Mouse (Mus musculus) heart, postnatal 0 days (tissue): ENCODE measurements around the gene Col6a6. TPM values are rescaled to one million over a fixed set of nuclear protein-coding genes. Genes with fewer than 3 reads are reported as not detected.

Source experiments
- ATAC-seq: fragments of 200-750 bp; cut with Nextera tagmentation; 2 replicates; pipeline ENCODE4 v1.8.0; 2017; ENCODE audit warnings: low read depth, moderate number of reproducible peaks, moderate library complexity; ENCODE audit not compliant: insufficient read depth
- DNase-seq: peaks from one replicate; pipeline ENCODE4 v3.0.0-alpha.2; 2016; ENCODE audit warnings: low spot score
- H3K27ac ChIP-seq: fragments of 300-500 bp; sonication (generic); 2 replicates; pipeline ENCODE4 v1.5.1; 2014; ENCODE audit warnings: low read depth, mild to moderate bottlenecking
- H3K27me3 ChIP-seq: fragments of 300-500 bp; sonication (generic); 2 replicates; pipeline ENCODE4 v1.6.1; 2014; ENCODE audit warnings: low read length, mixed read lengths; ENCODE audit not compliant: control insufficient read depth, insufficient read depth
- H3K36me3 ChIP-seq: fragments of 300-500 bp; sonication (generic); replicated peaks from 2 replicates; pipeline ENCODE4 v1.6.1; 2014; ENCODE audit warnings: low read length, mixed read lengths; ENCODE audit not compliant: control insufficient read depth, insufficient read depth
- H3K4me1 ChIP-seq: fragments of 300-500 bp; sonication (generic); 2 replicates; pipeline ENCODE4 v1.6.1; 2014; ENCODE audit warnings: antibody characterized with exemption; ENCODE audit not compliant: control insufficient read depth, insufficient read depth
- H3K4me2 ChIP-seq: fragments of 300-500 bp; sonication (generic); 2 replicates; pipeline ENCODE4 v1.6.1; 2014; ENCODE audit warnings: low read depth, mild to moderate bottlenecking, low read length, moderate library complexity
- H3K4me3 ChIP-seq: fragments of 300-500 bp; sonication (generic); 2 replicates; pipeline ENCODE4 v1.5.1; 2014; ENCODE audit warnings: low read depth, low read length
- H3K9ac ChIP-seq: fragments of 300-500 bp; sonication (generic); replicated peaks from 2 replicates; pipeline ENCODE4 v1.6.1; 2014; ENCODE audit warnings: low read depth, low read length, mixed read lengths
- H3K9me3 ChIP-seq: fragments of 300-500 bp; sonication (generic); replicated peaks from 2 replicates; pipeline ENCODE4 v1.6.1; 2016; ENCODE audit warnings: low read length; ENCODE audit not compliant: control insufficient read depth
- CTCF ChIP-seq: IDR thresholded peaks from 2 replicates; pipeline ENCODE4 v1.5.1; 2016; ENCODE audit warnings: antibody characterized with exemption, control low read depth, low read depth
- EP300 ChIP-seq: IDR thresholded peaks from 2 replicates; pipeline ENCODE4 v1.6.1; 2016; ENCODE audit warnings: antibody characterized with exemption, low read depth
- WGBS: fragments of 180-500 bp; shearing (Covaris S2); extraction: QIAGEN DNeasy Blood & Tissue Kit; methylation state at CpG from one replicate; pipeline ENCODE4 v1.1.7; 2014; 5-methylcytosine and 5-hydroxymethylcytosine counted together
- polyA plus RNA-seq: library from polyadenylated mRNA; unstranded; fragments of >200 nt; fragmentation: Nextera tagmentation; extraction: Ambion mirVana; gene quantifications from 2 replicates; pipeline ENCODE4 v1.2.1, GENCODE M21; 2015
- total RNA-seq: library from RNA; depleted of rRNA; stranded (reverse); fragments of >200 nt; gene quantifications from 2 replicates; pipeline ENCODE4 v1.2.3, GENCODE M21; 2014; ENCODE audit warnings: low replicate concordance

Gene Col6a6
- total and polyA plus RNA-seq, 2 experiments from 2014 or later, result 1.7 to 5.4 TPM

DNA sequence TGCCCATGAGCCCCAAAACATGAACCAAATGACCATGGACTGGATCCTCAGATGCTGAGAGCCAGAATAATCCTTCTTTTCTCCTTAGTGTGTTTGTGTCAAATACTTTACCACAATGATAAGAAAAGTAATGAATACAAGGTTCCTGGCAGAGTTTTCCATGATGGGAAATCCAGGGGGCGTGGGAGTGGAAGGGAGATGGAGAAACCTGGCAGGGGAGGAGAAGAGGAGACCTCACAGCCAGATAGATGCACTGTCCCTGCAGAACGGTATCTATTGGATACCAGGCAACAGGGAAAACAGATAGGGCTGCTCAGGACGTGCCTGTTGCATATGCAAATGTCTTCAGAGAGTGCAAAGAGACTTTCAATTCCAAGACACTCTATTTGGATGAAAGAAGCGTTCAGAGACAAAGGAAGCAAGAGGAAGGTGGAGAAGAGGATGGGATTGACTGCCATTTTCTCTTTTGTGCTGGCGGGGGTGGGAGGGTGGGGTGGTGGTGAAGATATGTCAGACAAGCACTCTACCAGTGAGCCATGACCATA is 108.0 kb downstream of the Col6a6 start:
- Histone ChIP-seq H3K4me2 (no peak overlapping the region), H3K9me3 (no peaks in the 10 kb centered on the region), H3K4me1 (0 out of 2 replicates have a peak, but pooled peaks cover 2% of the 10 kb centered on the region), H3K9ac (no peak overlapping the region), H3K36me3 (no peaks in the 10 kb centered on the region), H3K27me3 (no peaks in the 10 kb centered on the region), H3K27ac (no peak overlapping the region), H3K4me3 (no peak overlapping the region)
- DNase-seq, result no peak
- no peak for ATAC-seq
- WGBS, result 43% methylated on average over 5 of the region's 5 CpGs
- no peak for TF ChIP-seq EP300
- TF ChIP-seq CTCF, result no peak

DNA sequence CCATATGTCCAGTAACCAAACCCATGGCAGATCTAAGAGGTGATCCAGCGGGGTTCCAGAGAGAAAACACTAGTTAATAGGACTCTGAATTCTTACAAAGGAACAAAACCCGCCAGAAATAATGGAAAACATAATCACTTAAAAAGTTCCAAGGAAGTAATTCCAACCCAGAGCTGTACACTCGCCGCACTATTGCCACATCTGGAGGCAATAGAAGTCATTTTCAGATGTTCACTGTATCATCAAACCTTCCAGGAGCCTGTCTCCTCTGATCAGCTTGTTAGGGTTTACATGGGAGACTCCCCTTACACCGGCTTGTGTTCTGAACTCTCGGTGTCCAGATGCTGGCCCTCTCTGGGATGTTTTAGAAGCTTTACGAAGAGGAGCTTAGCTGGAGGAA is 108.6 kb downstream of the Col6a6 start:
- Histone ChIP-seq H3K27ac (no peak overlapping the region), H3K9me3 (no peaks in the 10 kb centered on the region), H3K4me3 (no peak overlapping the region), H3K27me3 (no peaks in the 10 kb centered on the region), H3K4me1 (0 out of 2 replicates have a peak, but pooled peaks cover 2% of the 10 kb centered on the region), H3K9ac (no peak overlapping the region), H3K36me3 (no peaks in the 10 kb centered on the region), H3K4me2 (no peak overlapping the region)
- WGBS, result 78% methylated on average over 7 of the region's 7 CpGs
- ATAC-seq (no peak), DNase-seq (no peak)
- TF ChIP-seq CTCF (no peak), EP300 (no peak)

DNA sequence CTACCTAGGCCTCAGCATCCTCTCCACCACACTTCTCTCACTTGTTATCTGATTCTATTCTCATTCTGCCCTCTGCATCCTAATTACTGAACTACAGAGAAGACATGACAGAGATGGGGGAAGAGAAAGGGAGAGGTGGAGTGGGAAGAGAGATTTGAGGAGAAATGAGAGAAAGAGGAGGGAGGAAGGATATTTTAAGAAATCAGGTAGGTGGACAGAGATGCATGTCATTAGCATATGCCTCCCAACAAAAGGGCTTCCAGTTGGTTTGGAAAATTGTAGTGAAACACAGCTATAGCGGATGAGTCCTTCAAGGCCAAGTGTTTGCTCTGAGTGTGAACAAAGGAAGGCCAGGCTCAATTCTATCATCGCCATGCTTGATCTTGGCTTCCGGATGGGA is 115.9 kb downstream of the Col6a6 start:
- 95% methylated on average over 3 of the region's 3 CpGs for whole genome bisulfite sequencing
- H3K27ac ChIP-seq, result no peak overlapping the region
- DNase-seq (no peak), ATAC-seq (no peak)
- no peak overlapping the region for H3K4me3 ChIP-seq
- no peaks in the 10 kb centered on the region for H3K27me3 ChIP-seq
- no peaks in the 10 kb centered on the region for H3K36me3 ChIP-seq
- no peaks in the 10 kb centered on the region for H3K9me3 ChIP-seq
- H3K4me2 ChIP-seq, result no peak overlapping the region
- no peak overlapping the region for H3K9ac ChIP-seq
- 0 out of 2 replicates have a peak, but pooled peaks cover 6% of the 10 kb centered on the region for H3K4me1 ChIP-seq
- TF ChIP-seq CTCF, result no peak
- TF ChIP-seq EP300, result no peak

DNA sequence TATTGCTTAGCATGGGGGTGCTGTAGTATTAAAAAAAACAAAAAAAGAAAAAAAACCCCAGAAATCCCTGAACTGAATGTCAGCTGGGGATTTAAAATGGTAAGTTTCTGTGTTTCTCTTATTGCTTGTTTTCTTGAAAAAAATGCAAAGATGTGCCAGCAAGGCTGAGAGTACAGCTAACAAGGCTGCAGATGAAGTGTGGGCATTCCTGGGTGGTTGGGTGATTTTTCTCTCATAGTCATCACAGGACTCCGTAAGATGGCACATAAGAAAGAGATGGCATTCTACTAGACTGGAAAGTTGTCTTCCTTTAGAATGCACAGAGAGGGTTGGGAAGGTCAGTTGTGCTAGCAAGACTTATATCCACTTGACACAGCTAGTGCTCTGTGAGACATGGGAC is 122.9 kb downstream of the Col6a6 start:
- Histone ChIP-seq H3K9ac (no peak overlapping the region), H3K4me1 (0 out of 2 replicates have a peak, but pooled peaks cover 3% of the 10 kb centered on the region), H3K27ac (no peak overlapping the region), H3K27me3 (no peaks in the 10 kb centered on the region), H3K4me3 (no peak overlapping the region), H3K9me3 (no peaks in the 10 kb centered on the region), H3K36me3 (no peaks in the 10 kb centered on the region), H3K4me2 (no peak overlapping the region)
- WGBS, result 88% methylated on average over 1 of the region's 1 CpGs
- DNase-seq (no peak), ATAC-seq (no peak)
- no peak for TF ChIP-seq CTCF
- TF ChIP-seq EP300, result no peak

DNA sequence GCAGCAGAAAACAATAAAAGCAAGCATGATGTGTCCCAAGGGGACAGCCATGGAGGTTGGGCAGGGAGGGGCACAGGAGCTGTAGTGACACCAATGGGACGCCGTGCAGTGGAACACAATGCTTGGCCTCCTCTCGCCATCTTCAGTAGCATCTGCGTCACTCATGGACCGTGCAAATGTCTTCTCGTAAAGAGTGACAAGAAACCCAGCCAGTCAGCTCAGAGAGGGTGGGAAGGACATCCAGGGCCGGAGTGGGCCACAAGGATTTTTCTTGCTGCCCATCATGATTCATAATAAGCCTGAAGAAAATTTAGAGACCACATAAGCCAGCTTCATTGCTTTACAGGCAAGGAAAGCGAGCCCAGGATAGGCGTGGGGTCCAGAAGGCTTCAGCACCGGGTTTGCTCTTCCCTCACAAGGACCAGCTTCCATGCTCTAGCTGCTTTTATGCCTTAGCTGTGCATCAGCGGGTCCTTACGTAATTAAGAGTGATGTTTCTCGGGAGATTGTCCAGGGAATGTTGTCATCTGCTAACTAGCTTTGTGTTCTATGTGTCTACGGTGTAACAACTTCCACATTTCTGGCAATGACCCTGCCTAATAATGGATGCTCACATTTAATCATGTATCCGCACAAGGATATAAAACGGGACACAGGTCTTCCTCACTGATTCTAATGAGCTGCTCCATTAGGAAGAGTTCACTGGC is 123.6 kb downstream of the Col6a6 start:
- WGBS, result 86% methylated on average over 16 of the region's 16 CpGs
- no peak for TF ChIP-seq EP300
- TF ChIP-seq CTCF, result no peak
- no peak for ATAC-seq

More for the DNA sequence above, 123.6 kb downstream of the Col6a6 start:
- Histone ChIP-seq H3K4me1 (0 out of 2 replicates have a peak, but pooled peaks cover 3% of the 10 kb centered on the region), H3K9me3 (no peaks in the 10 kb centered on the region), H3K4me3 (no peak overlapping the region), H3K27me3 (no peaks in the 10 kb centered on the region), H3K4me2 (no peak overlapping the region), H3K36me3 (no peaks in the 10 kb centered on the region), H3K9ac (no peak overlapping the region), H3K27ac (no peak overlapping the region)
- no peak for DNase-seq
